Mouse (Mus musculus) liver, postnatal 0 days (tissue): Measurements from ENCODE around the gene Grik4.

Experiments
- CTCF ChIP-seq: sonication (generic); IDR thresholded peaks from 2 replicates; pipeline ENCODE4 v1.5.1; 2016; ENCODE audit warnings: antibody characterized with exemption, low read depth
- EP300 ChIP-seq: IDR thresholded peaks from 2 replicates; pipeline ENCODE4 v1.6.1; 2016; ENCODE audit warnings: antibody characterized with exemption, low read depth, mild to moderate bottlenecking

GRCm38 (mm10) chr9:42887930-42888329 lies 56.4 kb downstream of the Grik4 start:
- TF ChIP-seq CTCF (no peak), EP300 (no peak)
